Mouse (Mus musculus): ENCODE results near the gene Plin2. TPM values are rescaled to one million over a fixed set of nuclear protein-coding genes. Genes with fewer than 3 reads are reported as not detected.
"Not testable (repeated sequence)": the region's sequence is repeated elsewhere in the genome, so short reads cannot be mapped to it uniquely, and the experiment has no call there.

The Plin2 gene
- total RNA-seq, 2 experiments from 2014 or later, result 9.8 to 12.5 TPM

GRCm38 (mm10) chr4:86648394-86648793 lies 21.5 kb downstream of the Plin2 start:
- DNase-seq (ENCODE audit: low spot score in 2 of 2); intact Hi-C loops (cut with DNase I): not testable (repeated sequence)

GRCm38 (mm10) chr4:86637561-86637960 lies 32.3 kb downstream of the Plin2 start:
- intact Hi-C loops (cut with DNase I); DNase-seq (ENCODE audit: low spot score in 2 of 2): not testable (repeated sequence)

- DNase-seq (ENCODE audit: low spot score in 2 of 2); intact Hi-C loops (cut with DNase I): not testable (repeated sequence)
Observed at GRCm38 (mm10) chr4:86634873-86635272, 35.0 kb downstream of the Plin2 start.

DNA sequence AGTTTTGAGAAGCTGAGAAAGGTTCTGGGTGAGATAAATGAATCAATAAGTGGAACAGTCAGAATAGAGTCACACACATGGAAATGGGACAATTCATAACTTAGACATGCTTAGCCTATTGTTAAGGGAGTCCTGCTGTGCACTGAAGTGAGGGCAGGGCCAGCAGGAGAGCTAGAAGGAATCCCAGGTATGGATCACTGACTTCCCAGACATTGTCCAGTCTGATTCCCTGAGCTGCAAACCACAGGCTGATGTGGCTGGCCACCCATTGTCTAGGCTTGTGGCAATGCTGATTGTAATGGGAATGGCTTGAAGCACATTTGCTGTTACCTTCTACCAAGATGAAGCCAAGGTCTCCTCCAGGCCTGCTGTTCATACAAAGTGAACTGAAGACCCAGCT lies 35.5 kb downstream of the Plin2 start:
- intact Hi-C loops (cut with DNase I); DNase-seq (ENCODE audit: low spot score in 2 of 2): not testable (repeated sequence)

GRCm38 (mm10) chr4:86632556-86632955 lies 37.3 kb downstream of the Plin2 start:
- DNase-seq (ENCODE audit: low spot score in 2 of 2); intact Hi-C loops (cut with DNase I): not testable (repeated sequence)

DNA sequence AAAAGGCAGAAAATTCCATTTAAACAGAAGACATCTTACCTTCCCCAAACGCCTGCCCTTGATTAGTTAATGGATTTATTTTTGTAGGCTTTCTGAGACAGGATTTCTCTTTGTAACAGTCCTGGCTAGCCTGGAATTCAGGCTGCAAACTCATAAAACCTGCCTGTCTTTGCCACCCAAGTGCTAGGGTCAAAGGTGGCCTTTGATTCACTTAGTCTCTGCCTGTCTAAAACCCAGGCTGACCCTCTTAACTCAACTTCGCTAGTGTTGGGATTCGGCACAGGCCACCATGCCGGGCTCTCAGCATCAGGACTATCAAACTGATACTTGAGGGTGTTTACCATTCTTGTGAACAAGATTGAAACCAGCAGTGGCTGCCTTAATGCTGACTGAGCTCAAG lies 38.0 kb downstream of the Plin2 start:
- DNase-seq (ENCODE audit: low spot score in 2 of 2), result no peak
- intact Hi-C loops (cut with DNase I), result no loop called here

- intact Hi-C loops (cut with DNase I); DNase-seq (ENCODE audit: low spot score in 2 of 2): not testable (repeated sequence)
Observed at GRCm38 (mm10) chr4:86626496-86626895, 43.4 kb downstream of the Plin2 start.

- intact Hi-C loops (cut with DNase I), result no loop called here
- no peak for DNase-seq (ENCODE audit: low spot score in 2 of 2)
Observed at GRCm38 (mm10) chr4:86625463-86625862, 44.4 kb downstream of the Plin2 start.

DNA sequence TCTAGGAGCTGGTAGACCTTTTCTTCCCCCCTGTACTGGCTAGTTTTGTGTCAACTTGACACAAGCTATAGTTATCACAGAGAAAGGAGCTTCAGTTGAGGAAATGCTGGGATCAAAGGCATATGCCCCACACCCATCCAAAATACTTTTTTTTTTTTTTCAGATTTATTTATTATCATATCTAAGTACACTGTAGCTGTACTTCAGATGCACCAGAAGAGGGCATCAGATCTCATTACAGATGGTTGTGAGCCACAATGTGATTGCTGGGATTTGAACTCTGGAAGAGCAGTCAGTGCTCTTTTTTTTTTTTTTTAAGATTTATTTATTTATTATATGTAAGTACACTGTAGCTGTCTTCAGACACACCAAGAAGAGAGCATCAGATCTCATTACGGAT lies 47.3 kb downstream of the Plin2 start:
- intact Hi-C loops (cut with DNase I), result loop anchor here (2.0 kb wide), 1 partner anchor 72 kb away; no protein-coding TSS in a partner anchor
- not testable (repeated sequence) for DNase-seq (ENCODE audit: low spot score in 2 of 2)

DNA sequence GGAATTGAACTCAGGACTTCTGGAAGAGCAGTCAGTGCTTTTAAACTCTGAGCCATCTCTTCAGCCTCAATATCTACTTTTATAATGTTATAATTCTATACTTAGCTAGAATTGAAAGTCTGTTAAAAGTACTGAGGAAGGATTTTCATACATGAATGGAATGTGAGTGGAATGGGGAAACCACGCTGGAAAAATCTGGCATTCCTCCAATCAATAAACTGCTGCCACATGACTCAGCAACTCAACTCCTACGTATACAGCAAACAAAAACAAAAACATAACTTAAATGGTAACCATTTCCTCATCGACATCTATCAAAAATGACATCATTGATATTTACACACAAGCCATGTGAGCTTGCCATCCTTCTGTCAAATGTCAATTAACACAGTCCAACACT lies 47.7 kb downstream of the Plin2 start:
- intact Hi-C loops (cut with DNase I), result loop anchor here (2.0 kb wide), 1 partner anchor 73 kb away; no protein-coding TSS in a partner anchor
- no peak for DNase-seq (ENCODE audit: low spot score in 2 of 2)

GRCm38 (mm10) chr4:86620506-86620905 lies 49.4 kb downstream of the Plin2 start:
- peak; percentile 19 to 61 for DNase-seq (ENCODE audit: low spot score in 2 of 2)
- intact Hi-C loops (cut with DNase I), result no loop called here

- intact Hi-C loops (cut with DNase I), result loop anchor here (1.0 to 5.0 kb wide), 2 partner anchors 37 to 85 kb away; partner anchors contain the start of gene Rraga
- DNase-seq (ENCODE audit: low spot score in 2 of 2), result no peak
Observed at GRCm38 (mm10) chr4:86612289-86612620, 57.6 kb downstream of the Plin2 start.

DNA sequence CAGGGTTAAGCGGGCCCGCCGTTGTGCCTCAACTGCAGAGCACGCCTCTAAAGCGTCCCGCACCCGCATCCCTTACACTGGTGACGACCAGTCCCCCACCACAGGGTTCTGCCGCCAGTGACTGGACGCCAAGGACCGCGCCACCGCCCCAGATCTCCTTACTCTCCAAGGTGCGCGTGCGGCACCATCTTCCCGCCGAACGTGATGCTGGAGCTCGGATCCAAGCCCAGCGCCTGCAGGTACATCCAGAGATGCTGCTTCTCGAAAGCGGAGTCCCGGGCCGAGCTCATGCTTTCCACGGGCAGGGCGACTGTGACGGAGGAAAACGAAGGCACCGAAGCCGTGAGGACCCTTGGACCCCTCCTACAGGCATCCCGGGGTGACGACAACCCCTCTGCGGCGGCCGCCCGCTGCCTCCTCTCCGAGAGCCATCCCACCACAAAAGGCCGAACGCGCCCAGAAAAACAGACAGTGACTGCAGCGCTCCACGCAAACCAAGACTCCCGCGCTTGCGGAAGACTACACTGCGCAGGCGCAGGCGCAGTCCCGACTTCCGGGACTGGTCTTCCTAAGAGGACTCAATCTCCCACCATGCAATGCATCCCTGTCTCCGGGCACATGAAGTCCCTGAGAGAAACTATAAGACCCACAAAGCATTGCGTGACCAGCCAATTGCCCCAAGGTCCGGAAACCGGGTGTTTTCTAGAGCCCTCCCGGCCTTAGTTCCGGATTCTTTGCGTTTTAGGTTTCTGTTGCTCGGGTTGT lies 58.2 kb downstream of the Plin2 start, which contains the start of gene Haus6:
Gene Haus6 (minus strand): TSS at position 532 of the 765 bp plus-strand sequence.
- intact Hi-C loops (cut with DNase I), result loop anchor here (1.0 to 5.0 kb wide), 2 partner anchors 36 to 86 kb away; partner anchors contain the start of gene Rraga
- DNase-seq (ENCODE audit: low spot score in 2 of 2), result peak; percentile 94 to 97

Other genes with a start within 250 kb of the Plin2 start
- gene Saxo1, start 111.7 kb downstream of the Plin2 start, total RNA-seq (2021), result not detected
- 100 to 1,000 TPM; 147 to 152 TPM for gene Rraga, start 94.4 kb downstream of the Plin2 start, total RNA-seq (2021)
- gene Haus6, start 58.0 kb downstream of the Plin2 start, total RNA-seq (2021), result 1 to 10 TPM; 6.6 to 6.8 TPM
- 10 to 100 TPM; 11.4 to 13.0 TPM for gene Dennd4c, start 78.5 kb upstream of the Plin2 start, total RNA-seq (2021)
- 100 to 1,000 TPM; 362 to 379 TPM for gene Rps6, start 187.4 kb upstream of the Plin2 start, total RNA-seq (2021)
- 1 to 10 TPM; 3.5 to 6.0 TPM for gene Acer2, start 204.3 kb upstream of the Plin2 start, total RNA-seq (2021)